Mouse (Mus musculus): Measurements from ENCODE around the gene Rpl32. TPM values are rescaled to one million over a fixed set of nuclear protein-coding genes. Genes with fewer than 3 reads are reported as not detected.

Rpl32 gene
- 2,501 to 2,678 TPM (median 2,550 TPM) in 4 replicates for total RNA-seq (2023; ENCODE audit: inconsistent age)

GRCm38 (mm10) chr6:115808488-115809231 lies at the start of gene Rpl32:
Gene Rpl32, minus strand, starts transcription at chr6:115808747.

GRCm38 (mm10) chr6:115853091-115853813 lies 44.7 kb upstream of the Rpl32 start, which contains the start of the genes Mbd4 and Ift122:
Gene Mbd4, minus strand, starts transcription at chr6:115853371.
Gene Ift122, plus strand, starts transcription at chr6:115853470.

GRCm38 (mm10) chr6:115838161-115838597 lies 29.6 kb upstream of the Rpl32 start, which contains the start of gene Efcab12:
Gene Efcab12, minus strand, starts transcription at chr6:115838412.

GRCm38 (mm10) chr6:115774501-115774921 lies 34.0 kb downstream of the Rpl32 start, which contains the start of gene Cand2:
Gene Cand2, plus strand, starts transcription at chr6:115774538.

GRCm38 (mm10) chr6:115761995-115762756 lies 46.4 kb downstream of the Rpl32 start, which contains the start of gene Tmem40:
Gene Tmem40, minus strand, starts transcription at chr6:115762410.

Other genes starting within 250 kb of the Rpl32 start
- not detected in 4 replicates for gene Mkrn2os, start 216.2 kb downstream of the Rpl32 start, total RNA-seq (2023; ENCODE audit: inconsistent age)
- 28.9 to 34.0 TPM (median 31.4 TPM) in 4 replicates for gene Mkrn2, start 206.8 kb downstream of the Rpl32 start, total RNA-seq (2023; ENCODE audit: inconsistent age)
- 136 to 154 TPM (median 147 TPM) in 4 replicates for gene Raf1, start 132.1 kb downstream of the Rpl32 start, total RNA-seq (2023; ENCODE audit: inconsistent age)
- not detected in 4 replicates for gene Tmem40, start 46.3 kb downstream of the Rpl32 start, total RNA-seq (2023; ENCODE audit: inconsistent age)
- gene Cand2, start 34.2 kb downstream of the Rpl32 start, total RNA-seq (2023; ENCODE audit: inconsistent age), result 4.3 to 5.4 TPM (median 5.0 TPM) in 4 replicates
- 0.35 to 0.36 TPM in 2 of 4 replicates, not detected in the others for gene Efcab12, start 29.7 kb upstream of the Rpl32 start, total RNA-seq (2023; ENCODE audit: inconsistent age)
- 20.7 to 25.1 TPM (median 23.9 TPM) in 4 replicates for gene Mbd4, start 44.6 kb upstream of the Rpl32 start, total RNA-seq (2023; ENCODE audit: inconsistent age)
- 3.0 to 5.4 TPM (median 3.9 TPM) in 4 replicates for gene Ift122, start 44.7 kb upstream of the Rpl32 start, total RNA-seq (2023; ENCODE audit: inconsistent age)
- gene Rho, start 123.0 kb upstream of the Rpl32 start, total RNA-seq (2023; ENCODE audit: inconsistent age), result 0.13 TPM in 1 of 4 replicates, not detected in the others
- gene H1foo, start 136.2 kb upstream of the Rpl32 start, total RNA-seq (2023; ENCODE audit: inconsistent age), result not detected in 4 replicates
- gene Plxnd1, start 186.3 kb upstream of the Rpl32 start, total RNA-seq (2023; ENCODE audit: inconsistent age), result 48.5 to 62.1 TPM (median 57.4 TPM) in 4 replicates